Mouse (Mus musculus) left cerebral cortex, adult 2 months (tissue): Measurements from ENCODE around the gene Pck2. TPM values are rescaled to one million over a fixed set of nuclear protein-coding genes. Genes with fewer than 3 reads are reported as not detected.

ENCODE experiments used
- DNase-seq, 2 experiments: peaks; one replicate each; pipeline ENCODE4 v3.0.0; 2021 to 2022; ENCODE audit warnings: low spot score in 2 of 2, mixed read lengths in 1 of 2; ENCODE audit errors: extremely low spot score in 1 of 2
- H3K27ac ChIP-seq: fragments of 200-600 bp; 2 replicates; pipeline ENCODE4 v1.8.1; 2022
- H3K4me3 ChIP-seq: fragments of 200-600 bp; 2 replicates; pipeline ENCODE4 v1.8.1; 2022
- CTCF ChIP-seq: fragments of 200-600 bp; IDR thresholded peaks from 2 replicates; pipeline ENCODE4 v1.8.1; 2022; ENCODE audit warnings: antibody characterized with exemption, mild to moderate bottlenecking, moderate library complexity
- intact Hi-C: fragments of 180-260 bp; cut with DNase I; formaldehyde crosslinking; loops from one replicate; pipeline ENCODE4 v1.15.1; 2025
- total RNA-seq, 2 experiments: library from RNA; stranded (reverse); gene quantifications; 2 replicates each; pipeline ENCODE4 v1.2.3; 2021

Gene Pck2
- total RNA-seq, 2 experiments from 2014 or later, result 31.1 to 36.0 TPM

- H3K27ac ChIP-seq, result peak within 1 kb of the TSS; percentile 89
- DNase-seq, result peak; percentile 65 to 71
- peak within 1 kb of the TSS; percentile 70 for H3K4me3 ChIP-seq
- intact Hi-C loops, result no loop called here
- no peak for TF ChIP-seq CTCF
Measured at GRCm38 (mm10) chr14:55577871-55578667, 38.0 kb downstream of the Pck2 start, which contains the start of gene Psme1. Gene Psme1 (plus strand): TSS chr14:55578123.

DNA sequence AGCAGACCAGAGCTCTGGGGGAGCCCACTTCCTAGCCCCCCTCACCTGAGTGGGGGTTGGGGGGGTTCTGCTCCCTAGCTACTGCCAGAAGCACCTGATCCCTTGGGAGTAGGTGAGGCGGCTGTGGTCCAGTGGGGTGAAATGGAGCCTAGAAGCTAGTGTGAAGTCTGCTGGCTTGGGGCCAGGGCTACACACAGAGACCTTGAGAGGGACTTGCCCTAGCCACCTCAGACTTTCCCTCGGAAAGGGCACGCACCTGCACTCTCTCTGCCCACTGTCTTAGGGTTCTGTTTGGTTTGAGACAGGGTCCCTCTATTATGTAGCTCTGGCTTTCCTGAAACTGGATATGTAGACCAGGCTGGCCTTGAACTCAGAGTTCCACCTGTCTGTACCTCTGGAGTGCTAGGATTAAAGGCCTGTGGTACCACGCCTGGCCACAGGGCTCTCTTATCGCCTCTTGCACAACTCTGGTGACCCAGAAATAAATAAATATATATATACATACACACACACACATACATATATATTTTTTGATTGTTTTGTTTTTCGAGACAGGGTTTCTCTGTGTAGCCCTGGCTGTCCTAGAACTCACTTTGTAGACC lies 38.7 kb downstream of the Pck2 start:
- Histone ChIP-seq H3K4me3 (peak overlapping the region; percentile 70), H3K27ac (peak overlapping the region; percentile 89)
- intact Hi-C loops, result no loop called here
- no peak for DNase-seq
- TF ChIP-seq CTCF, result no peak

- TF ChIP-seq CTCF, result no peak
- H3K4me3 ChIP-seq, result no peak overlapping the region
- no peak for DNase-seq
- no peak overlapping the region for H3K27ac ChIP-seq
- intact Hi-C loops, result no loop called here
Measured at GRCm38 (mm10) chr14:55579511-55580496, 39.7 kb downstream of the Pck2 start.

GRCm38 (mm10) chr14:55580731-55581130 lies 40.7 kb downstream of the Pck2 start:
- no peak for TF ChIP-seq CTCF
- H3K4me3 ChIP-seq, result no peak overlapping the region
- intact Hi-C loops, result no loop called here
- no peak for DNase-seq
- H3K27ac ChIP-seq, result no peak overlapping the region

DNA sequence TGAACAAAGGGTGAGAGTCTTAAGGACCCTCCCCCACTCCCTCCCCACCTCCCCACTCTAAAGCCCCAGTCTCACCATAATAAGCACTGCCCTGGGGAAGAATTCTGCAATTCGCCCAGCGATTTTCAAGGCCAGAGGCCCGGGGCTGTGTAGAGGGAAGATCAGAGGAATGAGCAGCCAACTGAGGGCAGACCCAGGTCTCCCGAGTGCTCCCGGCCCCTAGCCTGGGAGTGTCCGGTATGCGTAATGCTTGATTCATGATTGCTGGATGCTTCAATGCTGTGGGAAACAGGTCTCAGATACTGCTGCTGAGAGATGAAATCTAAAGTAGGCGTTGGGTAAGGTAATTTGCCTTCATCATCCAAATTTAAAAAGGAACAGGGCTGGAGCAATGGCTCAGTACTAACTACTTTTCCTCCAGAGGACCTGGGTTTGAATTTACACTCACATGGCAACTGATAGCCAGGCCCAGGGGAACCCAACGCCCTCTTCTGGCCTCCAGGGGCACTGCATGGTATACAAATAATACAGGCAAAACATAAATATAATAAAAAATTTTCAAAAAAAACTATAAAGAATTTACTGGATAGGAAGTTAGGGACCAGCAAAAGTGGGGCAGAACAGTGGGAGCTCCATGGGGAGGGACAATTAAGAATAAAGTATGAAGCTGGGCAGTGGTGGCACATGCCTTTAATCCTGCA lies 42.1 kb downstream of the Pck2 start:
- Histone ChIP-seq H3K4me3 (no peak overlapping the region), H3K27ac (no peak overlapping the region)
- intact Hi-C loops, result no loop called here
- DNase-seq, result no peak
- peak; percentile 57 for TF ChIP-seq CTCF

DNA sequence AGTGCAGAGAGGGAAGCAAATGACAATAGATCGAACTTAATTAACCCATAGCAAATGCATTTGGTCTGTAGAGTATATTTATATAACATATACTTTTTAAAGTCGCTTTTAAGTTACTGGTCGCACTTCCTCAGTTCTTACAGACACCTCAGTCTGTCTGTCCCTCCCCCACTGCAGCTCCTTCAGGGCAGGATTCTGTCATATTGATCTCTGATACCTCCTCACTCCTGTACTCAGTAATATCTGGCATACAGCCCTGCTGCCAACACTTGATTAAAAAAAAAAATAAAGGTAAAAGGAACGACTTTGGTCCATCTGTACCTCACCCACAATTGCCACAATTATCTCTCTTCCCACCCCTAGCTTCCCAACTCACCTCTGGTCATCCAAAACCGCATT lies 44.2 kb downstream of the Pck2 start:
- TF ChIP-seq CTCF, result no peak
- Histone ChIP-seq H3K27ac (peak overlapping the region; percentile 93), H3K4me3 (peak overlapping the region; percentile 90)
- intact Hi-C loops, result no loop called here
- DNase-seq, result no peak

- peak; percentile 59 to 64 for DNase-seq
Measured at GRCm38 (mm10) chr14:55584702-55585565, 44.9 kb downstream of the Pck2 start, which contains the start of gene Emc9. Gene Emc9 (minus strand): TSS chr14:55585302.

GRCm38 (mm10) chr14:55585566-55585960 lies 45.5 kb downstream of the Pck2 start:
- Histone ChIP-seq H3K4me3 (peak overlapping the region; percentile 90), H3K27ac (peak overlapping the region; percentile 93)
- intact Hi-C loops, result no loop called here
- no peak for DNase-seq
- no peak for TF ChIP-seq CTCF

More at GRCm38 (mm10) chr14:55584702-55585565, 44.9 kb downstream of the Pck2 start, which contains the start of gene Emc9:
- H3K4me3 ChIP-seq, result peak within 1 kb of the TSS; percentile 90
- H3K27ac ChIP-seq, result peak within 1 kb of the TSS; percentile 93
- TF ChIP-seq CTCF, result no peak; the same call in 1 of the 2 replicates
- intact Hi-C loops, result no loop called here

GRCm38 (mm10) chr14:55586149-55586548 lies 46.1 kb downstream of the Pck2 start:
- DNase-seq, result no peak
- Histone ChIP-seq H3K27ac (no peak overlapping the region), H3K4me3 (no peak overlapping the region)
- intact Hi-C loops, result no loop called here
- TF ChIP-seq CTCF, result no peak; the same call in 1 of the 2 replicates

DNA sequence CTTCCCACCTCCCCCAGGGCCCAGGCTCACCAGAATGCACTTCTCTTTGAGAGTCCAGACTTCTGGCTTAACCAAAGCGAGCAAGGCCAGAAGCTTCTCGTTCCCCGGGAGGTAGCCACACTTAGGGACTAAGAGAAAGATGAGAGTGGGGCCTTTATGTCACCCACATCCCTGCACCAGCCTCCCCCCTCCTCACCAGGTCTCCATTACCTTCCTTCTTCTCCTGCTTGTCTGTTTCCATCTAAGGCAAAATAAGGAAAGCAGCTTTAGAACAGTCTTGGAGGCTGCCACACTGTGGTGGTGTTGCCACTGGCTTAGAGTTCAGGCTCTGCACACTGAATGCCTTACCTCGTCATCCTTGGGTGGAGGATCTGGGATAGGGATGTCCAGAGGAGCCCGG lies 49.2 kb downstream of the Pck2 start:
- no peak overlapping the region for H3K4me3 ChIP-seq
- no peak for DNase-seq
- no peak overlapping the region for H3K27ac ChIP-seq
- intact Hi-C loops, result no loop called here
- no peak for TF ChIP-seq CTCF
